In genomic region chr1:92215131-92215638, GRCm38 (mm10) we compare ENCODE assay signal across 8 mouse cellular contexts. TPM values are rescaled to one million over a fixed set of nuclear protein-coding genes. Genes with fewer than 3 reads are reported as not detected.
DNase-seq lines count a peak whose midpoint lies in the region; ATAC-seq lines count a peak whose summit lies in the region.

No protein-coding gene starts in this region.

- WGBS in limb, embryonic 15.5 days, result 70% methylated on average over 8 of the region's 8 CpGs

- H3K4me1 ChIP-seq in limb, embryonic 15.5 days, result peaks cover 35% of the 10 kb centered on the region

- 0 out of 2 replicates have a peak overlapping the region, but pooled peaks have one; percentile 43 for H3K27ac ChIP-seq in limb, embryonic 15.5 days

- no peak overlapping the region for H3K4me2 ChIP-seq in limb, embryonic 15.5 days

- intact Hi-C loops in gastrocnemius, postnatal 14 days (cut with DNase I; ENCODE audit: low total_unique reads), result no loop called here

- no peak for ATAC-seq in limb, embryonic 15.5 days (ENCODE audit: insufficient number of reproducible peaks, low FRiP score, low TSS enrichment, low read depth)

- H3K36me3 ChIP-seq in limb, embryonic 15.5 days, result no peaks in the 10 kb centered on the region

- H3K4me3 ChIP-seq in limb, embryonic 15.5 days, result no peak overlapping the region

- no peaks in the 10 kb centered on the region for H3K9me3 ChIP-seq in limb, embryonic 15.5 days

- H3K27me3 ChIP-seq in limb, embryonic 15.5 days, result no peaks in the 10 kb centered on the region

- H3K9ac ChIP-seq in limb, embryonic 15.5 days, result no peak overlapping the region

- DNase-seq in lung, postnatal 14 days, result peak; percentile 20
- no peak for DNase-seq in lung, postnatal 4 days
- peak; percentile 79 for DNase-seq in adrenal gland, postnatal 14 days
- peak; percentile 25 for DNase-seq in gastrocnemius, postnatal 14 days
- DNase-seq in right cerebral cortex, postnatal 36 days (ENCODE audit: low spot score in 2 of 2), result no peak
- DNase-seq in ovary, postnatal 36 days (ENCODE audit: low spot score), result no peak
- no peak for DNase-seq in kidney, postnatal 14 days

RNA-seq across cellular contexts. Expression of gene Hdac4, which starts 19.7 kb away (rescaled TPM):
- 70.1 and 70.3 TPM in 2 replicates for total RNA-seq in adrenal gland, postnatal 14 days (2021)
- 10 to 100 TPM; 38.8 to 40.8 TPM for total RNA-seq in gastrocnemius, postnatal 14 days (2021)
- 22.4 and 24.1 TPM in 2 replicates for polyA plus RNA-seq in limb, embryonic 15.5 days (2015; fragmentation: Nextera tagmentation; extraction: Ambion mirVana)

Comparison
In these comparisons a context has a peak if more than half of its experiments do, and no peak if none do; other contexts are left out.
1. DNase-seq: peak in lung, postnatal 14 days (single experiment), adrenal gland, postnatal 14 days (single experiment) and gastrocnemius, postnatal 14 days (single experiment); none in lung, postnatal 4 days (0 of 2), right cerebral cortex, postnatal 36 days (0 of 2), ovary, postnatal 36 days (single experiment) and kidney, postnatal 14 days (single experiment).